Mouse (Mus musculus) hindbrain, embryonic 16.5 days (tissue): Measurements from ENCODE around the gene Rnf141. TPM values are rescaled to one million over a fixed set of nuclear protein-coding genes. Genes with fewer than 3 reads are reported as not detected.

Experiments
- ATAC-seq: fragments of 200-750 bp; cut with Nextera tagmentation; 2 replicates; pipeline ENCODE4 v1.8.0; 2017; ENCODE audit warnings: moderate TSS enrichment, moderate library complexity
- H3K27ac ChIP-seq: fragments of 300-500 bp; sonication (generic); 2 replicates; pipeline ENCODE4 v1.5.1; 2014; ENCODE audit warnings: low read depth, mild to moderate bottlenecking, control low read depth, low read length, moderate library complexity
- H3K27me3 ChIP-seq: fragments of 300-500 bp; sonication (generic); replicated peaks from 2 replicates; pipeline ENCODE4 v1.6.1; 2014; ENCODE audit warnings: low read length; ENCODE audit not compliant: control insufficient read depth, insufficient read depth
- H3K36me3 ChIP-seq: fragments of 300-500 bp; sonication (generic); 2 replicates; pipeline ENCODE4 v1.6.1; 2014; ENCODE audit warnings: mild to moderate bottlenecking, low read length, moderate library complexity, mixed read lengths; ENCODE audit not compliant: control insufficient read depth, insufficient read depth
- H3K4me1 ChIP-seq: fragments of 300-500 bp; sonication (generic); 2 replicates; pipeline ENCODE4 v1.6.1; 2014; ENCODE audit warnings: low read depth, low read length; ENCODE audit not compliant: control insufficient read depth, insufficient read depth
- H3K4me2 ChIP-seq: fragments of 300-500 bp; sonication (generic); 2 replicates; pipeline ENCODE4 v1.6.1; 2014; ENCODE audit warnings: mild to moderate bottlenecking, low read length, control low read depth, moderate library complexity
- H3K4me3 ChIP-seq: fragments of 300-500 bp; sonication (generic); 2 replicates; pipeline ENCODE4 v1.5.1; 2014; ENCODE audit warnings: mild to moderate bottlenecking, low read length, control low read depth, moderate library complexity
- H3K9ac ChIP-seq: fragments of 300-500 bp; sonication (generic); 2 replicates; pipeline ENCODE4 v1.6.1; 2014; ENCODE audit warnings: low read depth, mild to moderate bottlenecking, control low read depth, low read length, moderate library complexity
- H3K9me3 ChIP-seq: fragments of 300-500 bp; sonication (generic); 2 replicates; pipeline ENCODE4 v1.6.1; 2014; ENCODE audit warnings: mild to moderate bottlenecking, low read length, moderate library complexity; ENCODE audit not compliant: control insufficient read depth
- WGBS: fragments of 180-500 bp; shearing (Covaris S2); extraction: QIAGEN DNeasy Blood & Tissue Kit; methylation state at CpG from one replicate; pipeline ENCODE4 v1.1.7; 2014; 5-methylcytosine and 5-hydroxymethylcytosine counted together
- polyA plus RNA-seq: library from polyadenylated mRNA; unstranded; fragments of >200 nt; fragmentation: Nextera tagmentation; extraction: Ambion mirVana; gene quantifications from 2 replicates; pipeline ENCODE4 v1.2.1, GENCODE M21; 2015

Gene Rnf141
- polyA plus RNA-seq, 1 experiment from 2014 or later: 48.9 TPM

DNA sequence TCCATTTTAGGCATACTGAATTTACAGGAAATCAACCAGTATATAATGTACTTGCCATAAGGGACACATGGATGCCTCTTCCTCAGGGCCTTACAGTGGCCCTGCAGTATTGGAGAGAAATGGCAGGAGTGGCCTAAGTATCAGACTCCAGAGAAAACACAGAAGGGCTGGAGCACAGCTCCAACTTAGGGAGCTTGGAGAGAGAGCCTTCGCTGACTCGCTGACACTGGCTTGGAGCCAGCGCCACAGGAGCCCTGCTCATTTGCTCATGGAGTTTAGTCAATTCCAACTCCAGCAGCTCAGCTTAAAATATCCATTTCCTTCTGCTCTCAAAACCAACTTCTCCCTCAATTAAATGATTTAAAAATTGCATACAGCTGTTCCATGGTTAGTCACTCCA is 22.6 kb downstream of the Rnf141 start:
- no peak overlapping the region for H3K9ac ChIP-seq
- no peaks in the 10 kb centered on the region for H3K9me3 ChIP-seq
- no peak overlapping the region for H3K27ac ChIP-seq
- H3K36me3 ChIP-seq: peaks cover 12% of the 10 kb centered on the region
- ATAC-seq: peak; percentile 78
- H3K4me3 ChIP-seq: no peak overlapping the region
- WGBS: 47% methylated on average over 3 of the region's 3 CpGs
- H3K4me2 ChIP-seq: no peak overlapping the region
- H3K27me3 ChIP-seq: no peaks in the 10 kb centered on the region
- H3K4me1 ChIP-seq: no peaks in the 10 kb centered on the region

DNA sequence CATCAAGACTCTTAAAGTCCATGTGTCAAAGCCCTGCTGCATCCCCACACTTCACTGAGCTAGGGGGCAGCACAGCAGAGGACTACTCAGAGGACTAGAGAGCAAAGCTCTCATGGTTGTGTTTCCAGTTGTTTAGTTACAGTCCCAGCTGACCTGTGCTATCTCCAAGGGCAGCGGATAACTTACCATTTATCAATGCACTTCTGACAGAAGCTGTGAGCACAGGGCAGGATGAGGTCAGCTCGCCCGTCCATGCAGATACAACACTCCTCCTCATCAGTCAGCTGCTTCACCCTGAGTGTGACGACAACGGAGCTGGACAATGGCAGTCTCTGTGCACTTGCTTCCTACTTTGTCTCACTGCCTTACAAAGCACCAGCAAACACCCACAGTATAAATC is 23.2 kb downstream of the Rnf141 start:
- ATAC-seq: no peak
- no peak overlapping the region for H3K27ac ChIP-seq
- H3K4me2 ChIP-seq: no peak overlapping the region
- H3K9me3 ChIP-seq: no peaks in the 10 kb centered on the region
- peaks cover 10% of the 10 kb centered on the region for H3K36me3 ChIP-seq
- WGBS: 33% methylated on average over 5 of the region's 5 CpGs
- H3K4me1 ChIP-seq: no peaks in the 10 kb centered on the region
- no peak overlapping the region for H3K4me3 ChIP-seq
- no peaks in the 10 kb centered on the region for H3K27me3 ChIP-seq
- H3K9ac ChIP-seq: no peak overlapping the region

DNA sequence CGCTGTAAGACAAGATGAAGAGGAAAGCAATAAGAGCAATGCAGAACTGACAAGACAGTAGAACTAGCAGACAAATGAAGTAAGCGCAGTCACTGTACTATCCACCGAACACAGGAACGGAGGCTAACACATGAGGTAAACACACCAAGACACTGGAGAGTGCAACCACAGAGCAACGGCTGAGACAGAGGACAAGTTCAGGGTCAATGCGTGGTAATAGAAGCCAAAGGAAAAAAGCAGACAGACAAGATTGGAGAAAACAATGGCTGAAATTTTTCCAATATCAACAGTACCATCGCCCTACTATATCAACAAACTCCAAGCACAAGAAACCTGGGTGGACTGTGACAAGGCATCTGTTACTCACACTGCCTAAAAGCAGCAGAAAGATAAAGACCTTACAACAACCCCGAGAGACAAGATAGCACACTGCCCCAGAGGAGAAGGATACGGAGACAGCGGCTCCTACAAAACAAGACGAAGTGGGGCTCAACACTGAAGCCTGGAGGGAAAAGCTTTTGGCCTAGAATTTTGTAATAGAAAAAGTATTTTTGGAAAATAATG is 25.4 kb downstream of the Rnf141 start:
- H3K36me3 ChIP-seq: peaks cover 6% of the 10 kb centered on the region; the same call in 1 of the 2 replicates
- no peaks in the 10 kb centered on the region for H3K27me3 ChIP-seq
- no peak overlapping the region for H3K4me3 ChIP-seq
- WGBS: 88% methylated on average over 11 of the region's 11 CpGs
- ATAC-seq: no peak
- H3K9ac ChIP-seq: no peak overlapping the region
- H3K9me3 ChIP-seq: no peaks in the 10 kb centered on the region
- no peak overlapping the region for H3K27ac ChIP-seq
- H3K4me1 ChIP-seq: no peaks in the 10 kb centered on the region
- H3K4me2 ChIP-seq: no peak overlapping the region

DNA sequence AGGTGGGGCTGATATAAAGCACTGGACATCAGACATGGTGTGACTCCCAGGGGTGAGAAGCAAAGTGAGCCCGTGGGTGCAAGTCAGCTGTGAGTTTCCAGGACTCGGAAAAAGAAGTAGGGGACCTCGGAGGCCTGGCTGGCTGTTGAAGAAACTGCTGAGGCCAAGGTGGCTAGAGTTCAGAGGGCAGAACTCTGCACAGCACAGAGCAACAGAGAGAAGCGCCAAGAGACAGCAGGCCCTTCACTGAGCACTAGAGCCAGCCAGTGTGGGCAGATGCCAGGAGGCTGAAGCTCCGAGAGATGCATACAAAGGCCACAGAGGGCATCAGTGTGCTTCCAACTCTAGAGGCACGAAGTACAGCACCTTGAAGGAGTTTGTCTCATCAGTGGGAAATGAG is 26.1 kb downstream of the Rnf141 start:
- peaks cover 3% of the 10 kb centered on the region; the same call in 1 of the 2 replicates for H3K36me3 ChIP-seq
- H3K4me1 ChIP-seq: no peaks in the 10 kb centered on the region
- H3K9ac ChIP-seq: no peak overlapping the region
- no peaks in the 10 kb centered on the region for H3K9me3 ChIP-seq
- no peak overlapping the region for H3K27ac ChIP-seq
- WGBS: 77% methylated on average over 6 of the region's 6 CpGs
- no peak overlapping the region for H3K4me2 ChIP-seq
- no peak for ATAC-seq
- H3K27me3 ChIP-seq: no peaks in the 10 kb centered on the region
- H3K4me3 ChIP-seq: no peak overlapping the region

DNA sequence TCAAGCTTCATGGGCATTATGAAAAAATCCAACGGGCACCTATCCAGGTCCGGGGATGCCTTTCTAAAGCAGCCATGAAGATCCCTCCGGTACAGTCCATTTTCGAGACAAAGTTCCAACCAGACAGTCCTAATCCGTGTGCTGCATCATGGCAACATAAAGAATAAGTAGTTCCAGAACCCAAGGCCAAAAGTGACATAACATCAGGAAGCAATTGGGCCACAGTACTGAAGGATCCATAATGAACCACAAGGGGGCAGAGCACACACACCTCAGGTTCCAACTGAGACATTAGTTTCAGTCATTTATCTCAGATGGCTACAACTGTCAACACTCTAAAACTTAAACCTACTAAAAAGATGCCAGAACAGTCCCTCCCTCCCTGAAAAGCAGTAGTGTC is 28.2 kb downstream of the Rnf141 start:
- no peak overlapping the region for H3K4me2 ChIP-seq
- H3K9ac ChIP-seq: no peak overlapping the region
- H3K27me3 ChIP-seq: no peaks in the 10 kb centered on the region
- no peaks in the 10 kb centered on the region for H3K9me3 ChIP-seq
- H3K27ac ChIP-seq: no peak overlapping the region
- no peak overlapping the region for H3K4me3 ChIP-seq
- H3K4me1 ChIP-seq: no peaks in the 10 kb centered on the region
- 72% methylated on average over 5 of the region's 5 CpGs for WGBS
- 0 out of 2 replicates have a peak, but pooled peaks have one; percentile 52 for ATAC-seq
- peaks cover 2% of the 10 kb centered on the region; the same call in 1 of the 2 replicates for H3K36me3 ChIP-seq

DNA sequence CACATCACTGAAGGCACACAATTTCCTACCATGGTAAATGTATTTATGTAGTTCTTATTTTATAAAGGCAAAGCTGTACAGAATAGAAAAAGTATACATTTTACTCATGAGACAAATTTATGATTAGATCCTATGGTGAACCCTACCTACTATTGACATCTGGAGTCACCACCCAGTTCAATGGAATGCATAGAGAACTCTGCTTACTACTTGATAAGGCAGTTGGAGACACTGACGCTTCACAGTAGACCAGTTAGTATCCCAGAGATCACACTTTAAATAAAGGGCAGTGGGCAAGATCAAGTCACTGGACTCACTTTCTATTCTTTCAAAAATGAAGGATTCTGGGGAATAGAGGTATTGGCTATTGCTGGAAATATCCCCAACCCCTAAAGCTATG is 30.3 kb downstream of the Rnf141 start:
- Histone ChIP-seq H3K4me1 (no peaks in the 10 kb centered on the region), H3K27ac (no peak overlapping the region), H3K9me3 (no peaks in the 10 kb centered on the region), H3K36me3 (peaks cover 2% of the 10 kb centered on the region; the same call in 1 of the 2 replicates), H3K27me3 (no peaks in the 10 kb centered on the region), H3K4me2 (no peak overlapping the region), H3K4me3 (no peak overlapping the region), H3K9ac (no peak overlapping the region)
- 93% methylated on average over 1 of the region's 1 CpGs for WGBS
- ATAC-seq: no peak

DNA sequence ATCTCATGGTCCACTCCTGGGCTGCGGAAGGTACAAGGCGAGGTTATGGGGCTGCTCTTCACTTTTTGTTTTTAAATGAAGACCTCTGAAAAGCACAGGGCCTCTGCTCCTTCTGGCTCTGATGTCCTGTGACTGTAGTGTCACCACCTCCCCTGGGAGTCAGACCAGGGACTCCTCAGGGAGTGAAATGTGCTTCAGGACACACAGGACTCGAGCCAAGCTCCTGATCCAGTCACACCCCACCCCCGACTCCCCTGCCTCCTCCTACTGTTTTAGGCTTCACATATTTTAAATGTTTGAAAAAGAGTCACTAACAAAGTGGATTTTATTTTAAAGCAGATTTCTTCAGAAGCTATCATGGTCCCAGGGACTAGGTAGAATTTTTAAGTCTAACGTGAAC is 32.7 kb downstream of the Rnf141 start:
- Histone ChIP-seq H3K36me3 (0 out of 2 replicates have a peak, but pooled peaks cover 2% of the 10 kb centered on the region), H3K4me2 (no peak overlapping the region), H3K9ac (no peak overlapping the region), H3K4me1 (no peaks in the 10 kb centered on the region), H3K27ac (no peak overlapping the region), H3K4me3 (no peak overlapping the region), H3K9me3 (no peaks in the 10 kb centered on the region), H3K27me3 (no peaks in the 10 kb centered on the region)
- WGBS: 87% methylated on average over 5 of the region's 5 CpGs
- ATAC-seq: no peak

DNA sequence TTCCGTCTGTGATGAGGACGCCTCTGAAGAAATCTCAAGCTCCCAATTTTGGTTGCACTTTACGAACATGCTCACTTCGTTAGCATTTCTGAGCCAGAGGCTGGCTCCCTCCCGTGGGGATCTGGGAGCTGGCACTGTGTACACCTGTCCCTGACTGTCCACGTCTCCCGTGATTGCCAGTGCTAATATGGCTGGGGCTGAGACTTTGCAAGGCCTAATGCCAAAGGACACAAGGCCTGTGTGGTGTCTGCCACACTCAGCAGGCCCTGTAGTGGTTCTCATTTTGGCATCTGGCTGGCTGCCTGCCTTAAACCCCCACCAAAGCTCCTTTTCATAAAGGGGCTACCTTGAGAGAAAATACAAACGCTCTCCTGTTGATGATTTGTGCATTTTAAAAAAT is 33.3 kb downstream of the Rnf141 start:
- Histone ChIP-seq H3K4me3 (no peak overlapping the region), H3K27me3 (no peaks in the 10 kb centered on the region), H3K4me2 (no peak overlapping the region), H3K36me3 (0 out of 2 replicates have a peak, but pooled peaks cover 2% of the 10 kb centered on the region), H3K9ac (no peak overlapping the region), H3K27ac (no peak overlapping the region), H3K4me1 (no peaks in the 10 kb centered on the region), H3K9me3 (no peaks in the 10 kb centered on the region)
- 74% methylated on average over 8 of the region's 8 CpGs for WGBS
- no peak for ATAC-seq

DNA sequence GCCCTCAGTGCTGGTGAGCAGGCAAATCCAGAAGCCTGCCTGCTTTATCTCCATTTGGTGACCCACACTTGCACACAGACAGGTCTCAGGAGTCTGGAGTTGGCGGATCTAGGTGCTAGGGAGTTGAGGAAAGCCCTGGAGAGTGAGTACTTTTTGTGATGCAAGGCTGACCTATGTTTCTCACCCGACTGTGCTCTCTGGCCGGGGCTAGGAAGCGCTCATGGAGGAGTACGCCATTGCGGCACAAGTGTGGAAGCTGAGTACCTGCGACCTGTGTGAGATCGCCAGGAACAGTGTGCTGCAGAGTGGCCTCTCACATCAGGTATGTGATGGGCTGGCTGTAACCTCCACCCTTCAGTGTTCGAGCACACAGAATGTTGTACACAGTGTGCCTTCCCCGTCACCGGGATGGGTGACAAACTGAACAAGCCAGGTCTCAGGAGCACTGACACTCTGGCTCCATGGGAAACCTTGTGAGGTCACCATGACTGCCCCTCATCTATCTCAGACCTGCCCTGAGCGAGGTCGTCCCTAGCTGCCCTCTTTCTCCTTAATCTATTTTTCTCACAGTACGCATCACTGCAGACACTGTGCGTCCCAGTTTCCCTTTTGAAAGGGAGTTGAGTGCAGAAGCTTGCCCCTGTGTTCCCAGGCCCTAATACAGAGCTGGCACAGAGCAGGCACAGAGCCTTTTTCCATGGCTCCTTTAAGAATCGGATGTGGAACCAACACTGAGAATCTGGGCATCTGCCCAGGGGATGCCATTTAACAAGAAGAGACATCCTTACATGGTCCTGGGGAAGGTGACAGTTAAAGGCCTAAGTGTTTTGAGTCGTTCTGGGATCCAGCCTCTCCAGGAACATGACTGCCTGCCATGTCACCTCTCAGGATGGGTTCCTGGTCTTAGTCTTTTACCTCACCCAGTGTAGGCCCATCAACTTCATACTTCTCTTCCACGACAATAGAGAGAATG is 34.4 kb downstream of the Rnf141 start:
- Histone ChIP-seq H3K4me1 (no peaks in the 10 kb centered on the region), H3K27me3 (no peaks in the 10 kb centered on the region), H3K9me3 (no peaks in the 10 kb centered on the region), H3K27ac (no peak overlapping the region), H3K9ac (peak overlapping the region; percentile 19; the same call in 1 of the 2 replicates), H3K4me2 (no peak overlapping the region), H3K4me3 (no peak overlapping the region), H3K36me3 (0 out of 2 replicates have a peak, but pooled peaks cover 2% of the 10 kb centered on the region)
- 80% methylated on average over 18 of the region's 18 CpGs for WGBS
- ATAC-seq: peak; percentile 46
